Mouse (Mus musculus) heart, postnatal 0 days (tissue): ENCODE results near the gene Slc22a14.

Experiments
- CTCF ChIP-seq: IDR thresholded peaks from 2 replicates; pipeline ENCODE4 v1.5.1; 2016; ENCODE audit warnings: antibody characterized with exemption, control low read depth, low read depth
- EP300 ChIP-seq: IDR thresholded peaks from 2 replicates; pipeline ENCODE4 v1.6.1; 2016; ENCODE audit warnings: antibody characterized with exemption, low read depth

DNA sequence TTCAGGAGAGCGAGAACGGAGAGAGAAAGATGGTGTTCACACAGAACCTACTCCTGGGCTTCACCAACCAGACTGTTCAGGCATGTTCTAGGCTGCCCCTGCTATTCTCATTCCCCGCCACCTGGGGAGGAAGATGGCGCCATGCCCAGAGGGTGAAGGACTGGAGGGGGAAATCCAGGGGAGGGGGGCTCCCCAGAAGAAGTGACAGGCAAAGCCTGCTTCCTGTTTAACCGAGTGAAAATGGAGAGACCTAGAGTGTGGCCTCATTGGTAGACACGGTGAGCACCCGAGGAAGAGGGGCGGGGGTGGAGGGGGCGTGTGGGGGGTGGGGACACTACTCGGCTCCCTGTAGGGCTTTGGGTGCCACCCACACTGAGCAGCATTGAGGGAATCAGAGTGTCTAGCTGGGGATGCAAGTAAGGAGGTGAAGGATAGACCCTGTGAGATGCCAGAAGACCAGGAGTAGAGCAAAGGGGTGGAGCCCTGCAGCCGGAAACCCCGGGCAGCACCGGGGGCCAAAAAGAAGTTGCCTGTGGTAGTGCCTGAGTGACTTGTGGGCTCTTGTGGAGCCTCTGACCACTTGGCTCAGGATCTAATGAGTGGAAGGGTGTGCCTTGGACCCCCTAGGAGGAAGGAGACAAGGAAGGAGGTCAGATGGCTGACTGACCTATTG, 219.1 kb downstream of the Slc22a14 start:
- TF ChIP-seq CTCF (no peak), EP300 (no peak)
